Mouse (Mus musculus) fibroblast of lung, adult 2 months (primary cell): ENCODE results near the gene Catsper3.
A peak's percentile ranks its signal among the peaks of the same experiment; 100 is the strongest.

ENCODE experiments used
- DNase-seq: peaks from one replicate; pipeline ENCODE4 v3.0.0-alpha.2; 2011; ENCODE audit warnings: low read depth

The Catsper3 gene

DNA sequence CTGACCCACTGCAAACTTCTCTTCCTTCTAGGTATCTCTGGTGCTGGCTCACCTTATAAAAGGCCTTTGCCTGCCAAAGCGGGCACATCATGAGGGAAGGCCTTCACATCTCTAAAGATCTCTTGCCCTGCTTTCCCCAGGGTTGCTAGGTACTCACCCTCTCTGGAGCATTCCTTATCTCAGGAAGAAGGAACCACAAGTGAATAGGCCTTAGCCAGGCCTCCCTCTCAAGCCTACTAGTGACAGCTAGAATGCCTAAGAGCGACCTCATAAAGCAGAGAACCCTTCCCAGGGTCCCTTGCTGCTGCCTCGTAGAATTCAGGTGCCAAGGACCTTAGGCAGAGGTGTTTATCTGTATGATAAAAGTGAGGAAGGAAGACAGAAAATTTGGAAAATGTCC, at the start of gene Catsper3:
Catsper3 (plus strand) TSS at position 301 of the 400 bp plus-strand sequence.
- no peak for DNase-seq

DNA sequence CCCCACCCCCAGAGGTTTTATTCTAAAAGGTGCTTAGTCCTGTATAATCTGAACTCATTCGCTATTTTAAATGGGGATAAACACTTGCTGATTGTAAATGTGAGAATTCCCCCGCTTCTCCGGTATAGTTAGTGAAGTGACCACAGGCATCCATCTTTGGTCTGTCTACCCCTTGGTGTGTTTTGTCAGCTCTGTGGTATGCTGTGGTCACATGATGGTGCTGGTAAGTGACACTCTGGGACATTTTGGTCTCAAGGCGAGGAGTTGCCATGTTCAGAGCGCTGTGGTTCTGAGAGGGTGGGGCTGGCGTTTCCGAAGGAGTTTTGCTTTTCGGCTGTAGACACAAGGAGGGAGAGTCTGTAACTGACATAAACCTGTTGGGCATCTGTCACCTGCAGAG, 46.5 kb upstream of the Catsper3 start:
- no peak for DNase-seq

DNA sequence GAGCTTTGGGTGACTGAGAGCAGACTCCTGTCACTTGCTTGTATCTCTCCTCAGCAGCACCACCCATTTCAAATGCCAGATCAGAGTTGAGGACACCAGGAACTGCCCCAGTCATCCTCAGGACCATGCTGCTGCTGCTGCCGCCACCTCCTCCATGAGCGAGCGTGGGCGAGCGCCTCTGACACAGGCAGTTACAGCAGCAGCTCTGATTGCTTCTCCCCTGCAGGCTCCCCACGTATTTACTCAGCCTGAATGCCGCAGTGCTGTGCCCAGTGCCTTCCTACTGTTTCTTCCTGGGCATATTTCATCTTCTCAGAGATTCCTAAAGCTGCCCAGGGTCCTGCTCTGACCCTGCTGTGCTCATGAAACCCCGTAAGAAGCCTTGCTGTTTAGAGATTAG, 42.1 kb upstream of the Catsper3 start:
- no peak for DNase-seq

DNA sequence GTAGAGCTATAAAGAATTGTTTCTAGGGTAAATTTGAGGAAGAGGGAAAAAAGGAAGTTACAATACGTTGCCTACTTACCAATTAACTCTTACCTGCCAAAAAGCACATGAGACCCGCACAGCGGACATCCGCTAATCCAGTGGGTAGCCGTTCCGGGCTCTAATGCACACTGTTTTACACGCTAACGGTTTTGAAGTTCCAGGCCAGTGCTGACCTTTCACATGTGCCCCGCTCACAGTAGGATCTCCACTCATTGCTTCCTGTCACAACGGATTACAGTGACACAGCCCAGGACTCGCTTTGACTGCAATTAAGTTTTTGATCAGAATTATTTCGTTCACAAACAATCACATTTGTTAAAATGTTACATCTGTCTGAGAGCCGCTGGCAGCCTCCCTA, 30.0 kb upstream of the Catsper3 start:
- no peak for DNase-seq

DNA sequence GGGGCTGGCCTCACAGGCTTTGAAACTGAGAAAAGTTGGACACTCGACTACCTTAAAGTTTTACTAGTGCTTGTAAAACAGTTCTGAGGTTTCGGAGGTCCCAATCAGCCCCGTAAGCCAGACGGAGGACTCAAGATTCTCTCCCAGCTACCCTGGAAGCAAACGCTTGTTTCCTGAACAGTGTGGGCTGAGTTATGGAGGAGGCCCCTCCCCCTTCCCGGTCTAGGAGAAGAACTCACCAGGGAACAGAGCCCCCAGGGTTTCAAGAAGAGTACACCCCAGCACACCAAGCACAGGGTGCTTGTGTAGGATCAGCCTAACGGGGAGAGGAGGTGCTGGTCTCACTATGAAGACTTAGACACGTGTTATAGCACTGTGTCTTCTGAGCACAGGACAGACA, 27.6 kb upstream of the Catsper3 start:
- peak; percentile 2 for DNase-seq

DNA sequence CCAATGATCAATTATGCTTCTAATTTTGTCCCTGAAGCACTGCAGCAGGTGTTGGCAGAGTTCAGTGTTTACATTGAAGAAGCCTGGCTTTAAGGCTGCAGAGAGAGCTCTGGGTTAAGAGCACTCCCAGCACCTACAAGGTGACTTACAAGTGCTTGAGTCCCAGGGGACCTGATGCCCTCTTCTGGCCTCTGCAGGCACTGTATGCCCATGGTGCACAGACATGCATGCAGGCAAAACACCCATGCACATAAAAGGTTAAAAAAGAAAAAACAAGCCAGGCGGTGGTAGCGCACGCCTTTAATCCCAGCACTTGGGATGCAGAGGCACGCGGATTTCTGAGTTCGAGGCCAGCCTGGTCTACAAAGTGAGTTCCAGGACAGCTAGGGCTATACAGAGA, 26.7 kb upstream of the Catsper3 start:
- no peak for DNase-seq

DNA sequence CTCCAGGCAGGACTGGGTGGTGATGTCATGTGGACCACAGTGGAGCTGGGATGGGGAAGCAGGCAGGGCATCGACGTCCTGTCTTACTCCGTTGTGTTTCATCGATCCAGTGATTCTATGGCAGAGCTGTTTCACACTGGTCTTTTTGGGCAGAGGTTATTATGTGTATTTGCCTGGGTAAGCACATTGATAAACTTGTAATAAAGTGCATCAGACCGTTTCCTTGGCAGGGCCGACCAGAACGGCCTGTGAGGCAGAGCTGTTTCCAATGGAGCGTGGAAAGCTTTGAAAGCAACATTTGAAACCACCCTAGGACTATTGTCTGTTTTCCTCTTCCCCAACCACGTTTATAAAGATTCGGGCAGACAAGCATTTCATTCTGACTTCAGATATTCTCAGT, 23.8 kb upstream of the Catsper3 start:
- DNase-seq, result no peak

DNA sequence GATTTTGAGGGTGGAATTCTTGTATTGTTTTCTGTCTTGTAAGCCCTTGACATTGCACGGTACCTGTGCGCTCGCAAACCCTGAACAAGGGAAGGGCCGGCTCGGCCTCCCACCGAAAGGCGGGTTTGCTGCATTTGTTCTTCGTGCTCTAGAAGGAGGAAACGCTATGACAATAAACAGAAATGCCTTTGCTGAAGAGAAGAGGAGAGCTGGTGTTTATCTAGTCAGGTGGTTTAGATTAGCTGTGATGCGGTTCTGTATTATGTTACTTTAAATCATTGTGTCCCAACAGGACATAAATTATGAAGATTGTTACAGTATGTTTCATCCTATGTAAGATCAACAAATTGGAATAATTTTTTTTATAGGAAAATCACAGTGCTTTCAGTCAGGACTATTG, 22.9 kb upstream of the Catsper3 start:
- no peak for DNase-seq

DNA sequence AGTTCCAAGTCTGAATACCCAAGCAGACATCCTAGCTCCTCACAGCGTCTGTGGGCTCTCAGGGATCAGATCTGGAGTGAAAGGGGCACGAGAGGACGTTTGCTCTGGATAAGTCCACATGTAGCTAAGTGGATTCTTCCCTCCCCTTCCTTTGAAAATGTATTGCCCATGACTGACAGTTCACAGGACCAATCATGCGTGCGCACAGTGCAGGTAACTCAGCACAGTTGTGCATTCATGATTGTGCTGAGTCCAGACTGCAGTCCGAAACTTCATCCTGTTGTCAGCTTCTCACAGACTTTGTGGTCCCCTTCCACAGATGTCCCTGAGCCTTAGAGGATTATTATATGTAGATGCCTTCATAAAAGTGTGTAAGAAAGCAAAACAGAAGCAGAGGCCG, 10.0 kb upstream of the Catsper3 start:
- DNase-seq, result no peak

DNA sequence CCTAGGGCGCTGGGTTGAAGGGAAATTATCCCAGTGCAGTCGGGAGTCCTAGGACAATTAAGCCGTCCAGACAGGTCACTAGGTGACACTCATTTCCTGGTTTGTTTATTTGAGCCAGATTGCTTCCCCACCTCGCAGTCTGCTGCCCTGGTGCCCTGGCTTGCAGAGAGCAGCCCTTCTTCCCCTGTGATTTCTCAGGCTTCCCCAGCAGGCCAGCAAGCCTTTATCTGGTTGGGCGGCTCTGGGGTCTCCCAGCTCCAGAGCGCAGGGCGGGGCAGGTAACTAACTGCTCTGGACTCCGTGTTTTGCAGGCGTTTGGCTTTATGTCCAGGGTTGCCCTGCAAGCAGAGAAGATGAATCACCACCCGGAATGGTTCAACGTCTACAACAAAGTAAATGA, 9.3 kb upstream of the Catsper3 start:
- DNase-seq, result peak; percentile 12

DNA sequence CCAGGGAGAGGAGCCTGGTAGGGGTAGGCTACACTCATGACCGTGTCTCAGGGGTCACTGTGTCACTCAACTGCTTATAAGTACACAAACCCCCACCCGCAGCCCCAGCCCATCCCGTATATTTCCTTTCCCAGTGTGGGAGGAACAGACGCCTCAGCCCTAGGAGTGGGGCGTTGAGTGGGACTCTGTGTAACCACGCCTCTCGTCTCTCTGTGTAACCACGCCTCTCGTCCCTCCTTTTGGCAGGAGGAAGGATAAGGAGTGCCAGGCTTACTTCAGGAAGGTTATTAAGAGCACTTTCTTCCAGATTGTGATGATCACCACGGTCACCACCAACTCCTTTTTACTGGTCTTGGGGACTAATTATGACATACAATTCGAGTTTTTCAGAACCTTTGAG, 1.8 kb downstream of the Catsper3 start:
- DNase-seq, result no peak

DNA sequence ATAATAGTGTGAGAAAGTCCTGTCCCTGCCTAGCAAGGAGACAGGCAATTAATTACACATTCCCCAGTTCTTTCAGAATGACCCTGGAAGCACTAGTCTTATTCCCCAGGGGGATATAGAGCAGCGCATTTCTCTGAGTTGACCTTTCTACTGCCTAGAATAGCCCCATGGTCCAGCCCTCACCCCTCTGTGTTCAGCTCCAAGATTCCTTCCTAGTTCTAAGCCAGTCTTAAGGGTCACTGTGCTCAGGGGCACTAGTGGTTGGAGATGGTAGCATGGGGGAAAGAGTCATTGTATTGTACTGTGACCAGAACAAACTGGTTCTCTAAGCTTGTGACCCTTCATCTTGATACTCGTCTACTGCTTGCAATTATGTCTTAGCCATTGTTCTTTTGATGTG, 16.9 kb downstream of the Catsper3 start:
- DNase-seq, result no peak

DNA sequence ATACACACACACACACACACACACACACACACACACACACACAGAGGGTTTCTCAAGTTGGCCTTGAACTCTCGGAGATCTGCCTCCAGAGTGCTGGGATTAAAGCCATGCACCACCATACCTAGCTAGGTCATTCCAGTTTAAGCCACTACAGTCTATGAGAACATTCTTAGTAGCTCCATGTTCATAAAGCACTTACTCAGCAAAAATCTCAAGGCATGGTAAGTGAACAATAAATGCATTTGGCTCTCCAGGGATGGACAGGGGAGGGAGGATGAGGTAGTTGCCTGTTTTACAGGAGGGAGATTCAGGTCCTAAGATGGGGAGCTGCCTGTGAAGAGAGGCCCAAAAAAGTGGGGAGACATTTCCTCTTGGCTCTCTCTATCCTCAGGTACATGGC, 19.6 kb downstream of the Catsper3 start:
- DNase-seq, result no peak

DNA sequence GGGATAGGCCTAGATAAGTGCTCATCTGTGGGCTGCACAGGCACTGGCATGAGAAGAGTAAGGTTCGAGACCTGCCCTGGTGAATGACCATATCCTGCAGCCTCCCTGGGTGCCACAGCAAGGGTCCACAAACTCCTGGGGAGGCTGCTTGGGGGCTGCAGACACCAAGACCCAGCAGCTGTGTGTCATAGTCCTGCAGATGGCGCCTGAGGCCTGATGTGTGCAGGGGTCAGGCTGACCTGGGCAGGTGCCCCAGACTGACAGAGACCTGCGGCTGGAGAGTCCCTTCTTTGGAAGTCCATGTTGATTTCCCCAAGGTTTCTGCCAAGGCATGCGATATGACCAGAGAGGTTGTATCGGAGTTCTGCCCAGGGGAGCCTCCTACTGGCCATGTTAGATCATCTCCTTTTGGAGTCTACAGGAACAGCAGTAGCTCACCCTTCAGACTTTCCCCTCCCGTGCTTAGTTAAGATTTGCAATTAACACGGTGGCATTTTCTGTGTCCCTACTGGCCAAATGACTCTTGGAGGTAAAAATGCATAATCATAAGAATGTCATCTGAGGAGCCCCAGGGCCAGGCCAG, 24.8 kb downstream of the Catsper3 start:
- no peak for DNase-seq

DNA sequence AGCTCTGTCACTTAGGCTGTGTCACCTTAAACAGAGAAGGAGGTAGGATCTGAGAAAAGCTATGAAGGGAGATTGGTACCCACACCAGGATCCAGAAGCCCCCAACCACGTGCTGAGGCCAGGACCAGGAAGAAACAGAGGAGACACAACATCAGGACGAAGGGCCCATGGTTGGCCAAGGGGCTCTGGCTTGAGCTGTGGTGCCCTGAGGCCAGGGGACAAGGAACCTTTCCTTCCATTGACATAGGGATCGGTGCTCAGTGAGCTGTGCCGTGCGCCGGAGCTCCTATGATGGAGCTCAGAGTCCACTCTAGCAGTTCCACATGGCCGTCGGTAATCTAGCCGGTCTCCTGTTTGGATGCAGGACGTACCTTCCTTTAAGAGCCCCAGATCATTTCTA, 25.3 kb downstream of the Catsper3 start:
- no peak for DNase-seq

DNA sequence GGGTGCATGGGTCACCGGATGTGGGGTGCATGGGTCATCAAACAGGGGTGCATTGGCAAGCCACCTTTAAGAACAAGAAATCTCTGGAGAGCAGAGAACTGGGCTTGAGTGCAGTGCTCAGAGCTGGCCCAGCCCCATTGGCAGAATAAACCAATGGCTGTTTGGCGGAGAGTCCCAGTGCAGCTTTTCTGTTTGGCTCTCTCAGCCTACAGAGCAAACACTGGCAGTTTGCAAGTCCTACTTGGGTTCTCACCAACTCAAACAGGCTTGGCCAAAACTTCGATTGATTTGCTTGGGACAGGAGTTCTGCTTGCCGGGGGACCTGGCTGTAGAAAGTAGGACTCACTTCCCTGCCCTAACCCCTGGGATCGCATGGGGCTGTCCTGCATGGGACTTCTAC, 26.6 kb downstream of the Catsper3 start:
- DNase-seq, result no peak

DNA sequence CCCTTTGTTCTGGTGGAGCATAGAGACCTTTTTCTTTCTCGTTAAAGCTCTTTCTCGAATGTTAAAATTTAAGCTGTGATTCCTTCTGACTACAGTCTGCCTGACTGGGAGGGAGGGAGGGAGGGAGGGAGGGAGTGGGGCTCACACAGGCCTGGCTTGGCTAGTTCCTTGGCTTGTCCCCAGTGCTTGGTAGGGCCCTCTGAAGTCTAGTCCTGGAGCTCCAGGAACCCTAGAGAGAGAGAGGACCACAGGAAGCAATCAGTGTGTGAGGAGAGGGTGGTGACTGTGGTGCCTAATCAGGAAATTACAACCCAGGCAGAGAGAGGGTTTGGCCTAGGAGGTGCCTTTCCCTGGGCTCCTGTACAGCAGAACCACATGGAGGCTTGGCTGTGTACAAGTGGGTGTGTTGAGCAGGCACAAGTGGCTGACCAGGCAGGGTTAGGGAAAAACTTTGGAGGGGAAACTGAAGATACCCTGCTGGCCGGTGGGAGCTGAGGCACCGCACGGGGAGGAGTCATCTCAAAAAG, 29.2 kb downstream of the Catsper3 start:
- DNase-seq, result no peak

DNA sequence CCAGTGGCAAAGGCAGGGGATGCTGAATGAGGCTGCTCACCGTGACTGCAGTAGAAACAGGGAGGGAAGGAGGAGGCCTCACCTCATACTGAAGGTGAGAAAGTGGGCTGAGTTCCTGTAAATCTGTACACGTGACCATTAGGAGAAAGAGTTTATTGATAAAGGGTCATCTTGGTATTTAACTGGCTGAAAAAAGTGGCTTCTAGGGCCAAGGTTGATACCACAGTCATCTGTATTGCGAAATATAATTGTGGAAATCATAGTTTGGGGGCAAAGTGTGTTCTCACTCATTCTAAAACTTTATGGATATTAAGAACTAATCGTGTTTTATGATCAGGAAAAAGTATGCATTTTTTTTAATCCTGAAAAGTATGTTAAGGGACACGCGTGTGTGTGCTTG, 30.5 kb downstream of the Catsper3 start:
- no peak for DNase-seq

DNA sequence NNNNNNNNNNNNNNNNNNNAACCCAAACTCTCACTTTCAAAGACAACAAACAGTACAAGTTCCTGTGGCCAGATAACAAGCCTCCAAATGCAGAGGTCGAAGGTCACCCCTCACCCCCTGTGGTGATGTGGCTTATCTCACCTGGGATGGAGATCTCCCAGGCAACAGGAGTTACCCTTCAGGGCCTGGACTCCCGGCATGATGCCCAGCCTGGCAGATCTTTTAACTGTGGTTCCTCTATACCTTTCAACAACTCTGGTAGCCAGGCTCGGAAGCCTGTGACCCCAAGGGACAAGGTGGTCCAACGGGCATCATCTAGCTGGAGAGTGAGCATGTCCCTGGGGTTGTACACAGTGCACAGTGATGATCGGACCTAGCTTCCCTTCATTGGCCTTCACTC, 38.1 kb downstream of the Catsper3 start:
- DNase-seq, result no peak

DNA sequence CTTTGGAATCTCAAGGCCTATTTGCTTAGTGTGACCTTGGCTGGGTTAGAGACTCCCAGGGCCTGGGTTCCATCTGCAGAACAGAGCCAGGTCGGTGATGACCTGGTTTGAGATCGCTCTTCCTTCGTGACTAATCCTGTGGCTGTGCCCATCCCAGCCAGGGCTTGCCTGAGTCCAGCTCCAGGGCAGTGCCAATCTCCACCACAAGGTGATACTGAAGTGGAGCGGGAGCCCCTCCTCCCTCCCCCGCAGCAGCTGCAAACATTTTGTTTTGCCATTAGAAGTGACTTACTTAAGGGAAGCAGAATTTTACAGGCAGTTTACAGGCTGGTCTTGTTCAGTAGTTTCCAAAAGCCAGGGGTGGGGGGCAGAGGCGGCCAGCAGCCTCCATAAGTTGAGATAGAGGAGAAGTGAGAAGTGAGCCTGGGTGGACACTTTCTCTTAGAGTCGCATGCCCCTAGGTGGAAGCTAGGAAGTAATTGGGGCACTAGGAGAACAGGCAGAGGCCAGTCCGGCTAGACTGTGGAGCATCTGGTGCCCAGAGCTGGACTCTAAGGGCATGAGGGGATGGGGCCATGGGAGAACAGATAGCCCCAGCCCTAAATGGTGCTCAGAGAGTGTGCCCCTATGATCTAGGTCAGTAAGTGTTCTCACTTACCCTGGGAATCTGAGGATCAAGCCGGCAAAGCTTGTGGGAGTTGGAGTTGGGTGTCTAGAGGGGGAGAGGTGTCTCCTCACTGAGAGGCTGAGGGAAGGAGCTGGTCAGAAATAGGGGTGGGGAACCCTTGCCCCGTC, 40.0 kb downstream of the Catsper3 start:
- no peak for DNase-seq

DNA sequence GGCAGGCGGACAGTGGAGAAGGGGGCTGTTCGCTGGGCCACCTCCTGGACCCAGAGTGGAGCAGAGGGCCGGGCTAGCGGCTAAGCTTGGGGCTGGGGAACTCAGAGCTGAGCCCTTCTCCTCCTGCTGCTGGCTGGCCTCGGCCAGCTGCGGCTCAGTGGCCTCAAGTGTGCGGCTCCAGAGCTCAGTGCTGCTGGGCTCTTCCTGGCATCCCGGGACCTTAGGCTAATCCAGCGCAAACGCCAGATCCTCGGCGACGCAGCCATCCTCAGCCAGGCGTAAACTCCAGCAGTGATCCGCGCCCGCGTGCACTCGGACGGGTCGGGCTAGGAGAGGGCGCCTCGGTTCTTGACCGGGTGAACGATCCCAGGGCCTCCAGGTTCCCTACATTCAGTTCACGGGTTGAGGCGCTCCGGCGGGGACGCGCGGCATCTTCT, 40.9 kb downstream of the Catsper3 start:
- DNase-seq, result no peak

DNA sequence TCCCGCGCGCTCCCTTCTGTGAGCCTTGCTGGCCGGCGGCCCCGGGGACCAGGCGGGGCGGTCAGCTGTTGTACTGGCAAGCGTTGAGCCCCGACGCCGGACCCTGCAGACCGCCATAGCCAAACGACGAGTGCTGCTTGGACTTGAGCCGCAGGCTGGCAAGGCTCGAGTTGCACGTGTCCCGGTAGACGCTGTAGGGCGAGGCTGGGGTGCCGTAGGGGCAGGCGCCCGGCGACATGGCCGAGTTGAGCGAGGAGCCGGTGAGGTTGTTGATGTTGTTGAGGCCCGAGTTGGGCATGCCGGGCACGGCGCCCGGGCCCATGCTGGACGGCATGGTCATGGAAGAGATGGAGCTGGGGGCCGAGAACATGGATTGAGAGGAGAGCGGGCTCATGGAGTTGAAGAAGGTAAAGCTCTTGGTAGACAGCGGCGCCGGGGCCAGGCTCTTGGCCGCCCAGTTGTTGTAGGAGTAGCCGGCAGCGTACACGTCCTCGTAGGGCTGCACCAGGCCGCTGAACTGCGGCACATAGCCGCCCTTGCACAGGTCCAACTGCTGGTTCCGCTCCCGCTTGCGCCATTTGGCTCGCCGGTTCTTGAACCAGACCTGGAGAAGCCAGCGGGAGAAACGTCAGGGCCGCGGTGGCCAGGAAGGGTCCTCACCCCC, 41.8 kb downstream of the Catsper3 start:
- no peak for DNase-seq
